Mouse (Mus musculus) small intestine, adult 2 months (tissue): Measurements from ENCODE around the gene Dcps.

Source experiments
- CTCF ChIP-seq: fragments of 200-500 bp; IDR thresholded peaks from 2 replicates; pipeline ENCODE4 v1.5.1; 2012; ENCODE audit warnings: low read depth, mild to moderate bottlenecking, control low read depth, inconsistent platforms, low read length, moderate library complexity, mixed read lengths; ENCODE audit not compliant: insufficient replicate concordance, insufficient read length; ENCODE audit errors: extremely low read depth
- POLR2A ChIP-seq: fragments of 200-500 bp; IDR thresholded peaks from 2 replicates; pipeline ENCODE4 v1.6.1; 2012; ENCODE audit warnings: low read depth, mild to moderate bottlenecking, control low read depth, inconsistent platforms, low read length, moderate library complexity

DNA sequence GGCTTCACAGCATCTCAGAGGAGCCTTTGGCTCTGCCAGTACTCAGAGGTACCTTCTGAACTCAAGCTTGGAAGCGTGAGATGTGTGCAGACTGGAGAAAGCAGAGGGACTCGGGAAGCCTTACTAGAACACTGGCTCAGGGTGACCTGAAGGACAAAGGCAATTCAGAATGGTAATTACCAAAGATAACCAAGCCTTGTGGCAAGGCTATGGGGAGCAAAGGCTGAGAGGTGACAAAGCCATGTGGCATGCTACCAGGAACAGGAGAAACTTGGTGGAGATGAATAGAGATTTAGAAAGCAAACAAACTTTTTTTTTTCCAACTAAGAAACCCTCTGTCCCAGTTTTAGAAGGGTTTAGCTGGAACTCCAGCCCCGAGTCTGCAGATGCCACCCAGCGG is 65.3 kb downstream of the Dcps start:
- no peak for TF ChIP-seq POLR2A
- TF ChIP-seq CTCF: no peak
